Mouse (Mus musculus) liver, postnatal 0 days (tissue): ENCODE results near the gene Plcd3.

Experiments
- CTCF ChIP-seq: sonication (generic); IDR thresholded peaks from 2 replicates; pipeline ENCODE4 v1.5.1; 2016; ENCODE audit warnings: antibody characterized with exemption, low read depth
- EP300 ChIP-seq: IDR thresholded peaks from 2 replicates; pipeline ENCODE4 v1.6.1; 2016; ENCODE audit warnings: antibody characterized with exemption, low read depth, mild to moderate bottlenecking

- TF ChIP-seq CTCF (no peak), EP300 (no peak)
These were observed 32.8 kb upstream of the Plcd3 start for GRCm38 (mm10) chr11:103134221-103134620.
